Mouse (Mus musculus): Measurements from ENCODE around the gene Fam107b. TPM values are rescaled to one million over a fixed set of nuclear protein-coding genes. Genes with fewer than 3 reads are reported as not detected.

Gene Fam107b
- polyA plus RNA-seq, 1 experiment, result 25.9 TPM

GRCm38 (mm10) chr2:3740670-3741069, 170.4 kb downstream of the Fam107b start:
- TF ChIP-seq CTCF (IDR thresholded peaks at IDR 0.05; ENCODE audit: extremely low read depth, insufficient read depth, insufficient read length, insufficient replicate concordance), result no peak
- TF ChIP-seq POLR2A (IDR thresholded peaks at IDR 0.05; ENCODE audit: low read depth, low read length), result no peak
- DNase-seq (ENCODE audit: low read depth in 1 of 2, low spot score in 2 of 2), result no peak
- peaks cover 1% of the 10 kb centered on the region; the same call in 1 of the 2 replicates for H3K36me3 ChIP-seq (ENCODE audit: control insufficient read depth, insufficient read depth, low read length)
- H3K4me3 ChIP-seq (ENCODE audit: extremely low read depth, insufficient read depth, insufficient read length), result no peak overlapping the region
- H3K4me1 ChIP-seq (ENCODE audit: control insufficient read depth, insufficient read depth, insufficient read length), result peaks cover 34% of the 10 kb centered on the region; the same call in 1 of the 2 replicates
- H3K27ac ChIP-seq (ENCODE audit: insufficient read depth, low read length), result peak overlapping the region; percentile 47
- H3K27me3 ChIP-seq (ENCODE audit: control insufficient read depth, insufficient read depth, low read length), result no peaks in the 10 kb centered on the region
- WGBS, result 92% methylated on average over 4 of the region's 4 CpGs

DNA sequence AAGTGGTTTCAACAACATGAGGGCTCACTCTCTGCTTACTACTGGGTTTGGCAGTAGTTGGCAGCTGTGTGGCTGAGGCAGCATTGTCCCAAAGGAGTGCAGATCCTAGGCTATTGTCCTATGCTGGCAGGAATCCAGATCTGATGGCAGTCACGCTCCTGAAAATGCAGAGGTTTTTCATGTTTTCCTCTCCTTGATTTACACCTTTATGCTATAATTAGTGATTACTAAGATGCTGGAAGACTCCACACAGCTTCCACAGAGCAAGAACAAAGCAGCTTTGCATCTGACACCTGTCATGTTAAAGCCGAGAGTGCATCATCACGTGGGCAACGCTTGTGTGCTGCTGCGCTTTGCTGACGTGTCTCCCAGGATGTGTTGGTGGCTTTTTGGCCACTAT, 172.2 kb downstream of the Fam107b start:
- no peak for DNase-seq (ENCODE audit: low read depth in 1 of 2, low spot score in 2 of 2)
- TF ChIP-seq POLR2A (IDR thresholded peaks at IDR 0.05; ENCODE audit: low read depth, low read length) (no peak), CTCF (IDR thresholded peaks at IDR 0.05; ENCODE audit: extremely low read depth, insufficient read depth, insufficient read length, insufficient replicate concordance) (no peak)
- Histone ChIP-seq H3K4me3 (ENCODE audit: extremely low read depth, insufficient read depth, insufficient read length) (no peak overlapping the region), H3K4me1 (ENCODE audit: control insufficient read depth, insufficient read depth, insufficient read length) (peaks cover 31% of the 10 kb centered on the region; the same call in 1 of the 2 replicates), H3K36me3 (ENCODE audit: control insufficient read depth, insufficient read depth, low read length) (peaks cover 1% of the 10 kb centered on the region; the same call in 1 of the 2 replicates), H3K27ac (ENCODE audit: insufficient read depth, low read length) (0 out of 2 replicates have a peak overlapping the region, but pooled peaks have one; percentile 9), H3K27me3 (ENCODE audit: control insufficient read depth, insufficient read depth, low read length) (no peaks in the 10 kb centered on the region)
- 73% methylated on average over 6 of the region's 6 CpGs for whole genome bisulfite sequencing

DNA sequence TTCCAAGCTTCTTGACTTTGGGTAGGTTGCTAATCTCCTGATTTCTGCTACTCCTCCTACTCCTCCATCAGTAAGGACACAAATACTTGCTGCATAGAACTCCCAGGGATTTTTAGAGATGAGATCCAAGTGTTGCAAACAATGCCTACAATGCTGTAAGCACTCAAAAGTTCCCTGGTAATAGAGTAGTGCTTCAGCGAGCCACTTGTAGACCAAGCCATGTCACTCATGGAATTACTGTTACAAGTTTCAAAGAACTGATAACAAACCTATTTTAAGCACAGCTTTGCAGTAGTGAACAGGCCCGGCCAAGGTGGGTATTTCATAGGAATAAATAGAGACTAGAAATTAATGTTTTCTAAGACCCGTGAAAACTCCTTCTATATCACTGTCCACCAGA, 174.8 kb downstream of the Fam107b start:
- no peak for DNase-seq (ENCODE audit: low read depth in 1 of 2, low spot score in 2 of 2)
- Histone ChIP-seq H3K36me3 (ENCODE audit: control insufficient read depth, insufficient read depth, low read length) (peaks cover 1% of the 10 kb centered on the region; the same call in 1 of the 2 replicates), H3K4me3 (ENCODE audit: extremely low read depth, insufficient read depth, insufficient read length) (no peak overlapping the region), H3K27ac (ENCODE audit: insufficient read depth, low read length) (no peak overlapping the region), H3K4me1 (ENCODE audit: control insufficient read depth, insufficient read depth, insufficient read length) (peaks cover 30% of the 10 kb centered on the region), H3K27me3 (ENCODE audit: control insufficient read depth, insufficient read depth, low read length) (no peaks in the 10 kb centered on the region)
- 78% methylated on average over 3 of the region's 3 CpGs for WGBS
- TF ChIP-seq POLR2A (IDR thresholded peaks at IDR 0.05; ENCODE audit: low read depth, low read length) (no peak), CTCF (IDR thresholded peaks at IDR 0.05; ENCODE audit: extremely low read depth, insufficient read depth, insufficient read length, insufficient replicate concordance) (no peak)

- Histone ChIP-seq H3K27ac (ENCODE audit: insufficient read depth, low read length) (no peak overlapping the region), H3K27me3 (ENCODE audit: control insufficient read depth, insufficient read depth, low read length) (no peaks in the 10 kb centered on the region), H3K4me3 (ENCODE audit: extremely low read depth, insufficient read depth, insufficient read length) (no peak overlapping the region), H3K4me1 (ENCODE audit: control insufficient read depth, insufficient read depth, insufficient read length) (peaks cover 25% of the 10 kb centered on the region), H3K36me3 (ENCODE audit: control insufficient read depth, insufficient read depth, low read length) (peaks cover 1% of the 10 kb centered on the region; the same call in 1 of the 2 replicates)
- 89% methylated on average over 13 of the region's 13 CpGs for WGBS
- no peak for TF ChIP-seq POLR2A (IDR thresholded peaks at IDR 0.05; ENCODE audit: low read depth, low read length)
- no peak for DNase-seq (ENCODE audit: low read depth in 1 of 2, low spot score in 2 of 2)
Measured at GRCm38 (mm10) chr2:3745910-3746606, 175.8 kb downstream of the Fam107b start.

DNA sequence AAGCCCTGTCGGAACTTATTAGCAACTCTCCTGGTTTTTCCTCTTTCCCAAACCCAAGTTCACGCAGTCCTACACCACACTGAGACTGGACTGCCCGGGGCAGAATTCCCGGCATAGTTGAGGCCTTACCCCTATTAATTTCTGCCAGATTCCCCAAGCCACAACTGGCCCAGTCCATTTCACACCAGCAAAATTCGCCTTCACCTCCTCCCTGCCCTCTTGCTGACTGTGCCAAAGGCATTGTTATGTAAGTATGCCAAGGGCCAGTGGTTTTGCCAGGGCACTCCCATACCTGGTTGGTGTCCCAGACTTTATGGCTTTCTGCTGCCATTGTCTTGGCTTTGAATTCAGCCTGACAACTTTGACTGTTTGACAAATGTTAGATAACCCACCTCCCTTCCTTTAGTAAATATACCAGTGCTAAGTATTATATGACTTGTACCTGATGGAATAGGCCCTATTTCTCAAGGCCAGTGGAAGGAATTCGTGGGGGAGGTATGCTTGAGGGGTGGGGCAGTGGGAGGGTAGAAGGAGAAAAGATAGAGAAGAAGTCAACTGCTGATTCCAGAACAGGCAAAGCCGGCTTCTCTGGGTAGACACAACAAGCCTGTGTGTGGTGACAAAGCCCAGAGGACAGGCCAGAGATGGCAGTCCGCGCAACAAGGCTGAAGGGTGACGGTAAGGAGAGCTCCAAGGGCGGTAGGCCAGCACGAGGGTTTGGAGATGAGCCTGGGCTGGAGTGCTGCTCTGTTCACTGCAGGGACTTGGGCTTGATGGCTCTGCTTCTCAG, 178.6 kb downstream of the Fam107b start:
- no peaks in the 10 kb centered on the region; the same call in 1 of the 2 replicates for H3K36me3 ChIP-seq (ENCODE audit: control insufficient read depth, insufficient read depth, low read length)
- TF ChIP-seq POLR2A (IDR thresholded peaks at IDR 0.05; ENCODE audit: low read depth, low read length) (no peak), CTCF (IDR thresholded peaks at IDR 0.05; ENCODE audit: extremely low read depth, insufficient read depth, insufficient read length, insufficient replicate concordance) (no peak)
- no peak for DNase-seq (ENCODE audit: low read depth in 1 of 2, low spot score in 2 of 2)
- peak overlapping the region; percentile 69 for H3K27ac ChIP-seq (ENCODE audit: insufficient read depth, low read length)
- 80% methylated on average over 12 of the region's 12 CpGs for WGBS
- H3K27me3 ChIP-seq (ENCODE audit: control insufficient read depth, insufficient read depth, low read length), result no peaks in the 10 kb centered on the region
- H3K4me1 ChIP-seq (ENCODE audit: control insufficient read depth, insufficient read depth, insufficient read length), result peaks cover 35% of the 10 kb centered on the region
- no peak overlapping the region for H3K4me3 ChIP-seq (ENCODE audit: extremely low read depth, insufficient read depth, insufficient read length)

- Histone ChIP-seq H3K4me3 (ENCODE audit: extremely low read depth, insufficient read depth, insufficient read length) (no peak overlapping the region), H3K27me3 (ENCODE audit: control insufficient read depth, insufficient read depth, low read length) (no peaks in the 10 kb centered on the region), H3K36me3 (ENCODE audit: control insufficient read depth, insufficient read depth, low read length) (no peaks in the 10 kb centered on the region), H3K4me1 (ENCODE audit: control insufficient read depth, insufficient read depth, insufficient read length) (peaks cover 40% of the 10 kb centered on the region), H3K27ac (ENCODE audit: insufficient read depth, low read length) (peak overlapping the region; percentile 69)
- no peak for DNase-seq (ENCODE audit: low read depth in 1 of 2, low spot score in 2 of 2)
- TF ChIP-seq CTCF (IDR thresholded peaks at IDR 0.05; ENCODE audit: extremely low read depth, insufficient read depth, insufficient read length, insufficient replicate concordance), result no peak
- no peak for TF ChIP-seq POLR2A (IDR thresholded peaks at IDR 0.05; ENCODE audit: low read depth, low read length)
- WGBS, result 16% methylated on average over 6 of the region's 6 CpGs
Measured at GRCm38 (mm10) chr2:3749504-3750024, 179.3 kb downstream of the Fam107b start.
